Mouse (Mus musculus): Measurements from ENCODE around the gene Cand2.

- TF ChIP-seq POLR2A (IDR thresholded peaks at IDR 0.05; ENCODE audit: insufficient read depth, low read depth, low read length), result no peak
- no peak for TF ChIP-seq EP300 (IDR thresholded peaks at IDR 0.05; ENCODE audit: insufficient read depth, low read depth, low read length)
- peak; percentile 61 for TF ChIP-seq CTCF (IDR thresholded peaks at IDR 0.05)
These were observed 1.7 kb upstream of the Cand2 start for GRCm38 (mm10) chr6:115772604-115773003.
